Mouse (Mus musculus) spleen, embryonic (tissue): ENCODE measurements around the gene Bhmt.

Experiments
- CTCF ChIA-PET: fragments of 350-600 bp; sonication (Branson Sonifier 250); formaldehyde crosslinking; loops from one replicate; lab custom pipeline; 2022; lab: Charles Lee

Bhmt gene

DNA sequence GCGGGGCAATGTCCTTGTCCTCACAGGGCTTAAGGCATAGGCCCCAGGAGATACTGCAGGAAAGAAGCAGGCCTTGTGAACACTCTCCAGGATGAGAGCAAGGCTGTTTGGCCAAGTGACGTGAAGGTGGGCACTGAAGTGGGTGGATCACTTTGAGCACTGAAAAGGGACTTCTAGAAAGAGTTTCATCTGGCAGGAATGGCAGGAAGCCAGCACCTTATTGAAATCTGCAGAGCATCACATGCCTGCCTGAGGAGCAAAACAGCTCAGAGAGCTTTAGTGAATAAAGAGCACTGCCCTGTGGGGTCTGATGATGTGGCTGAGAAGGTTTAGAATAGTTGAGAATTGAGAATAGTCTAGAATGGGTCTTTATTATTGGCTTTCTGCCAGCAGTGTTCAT lies 29.3 kb downstream of the Bhmt start:
- CTCF ChIA-PET = no interaction called here

DNA sequence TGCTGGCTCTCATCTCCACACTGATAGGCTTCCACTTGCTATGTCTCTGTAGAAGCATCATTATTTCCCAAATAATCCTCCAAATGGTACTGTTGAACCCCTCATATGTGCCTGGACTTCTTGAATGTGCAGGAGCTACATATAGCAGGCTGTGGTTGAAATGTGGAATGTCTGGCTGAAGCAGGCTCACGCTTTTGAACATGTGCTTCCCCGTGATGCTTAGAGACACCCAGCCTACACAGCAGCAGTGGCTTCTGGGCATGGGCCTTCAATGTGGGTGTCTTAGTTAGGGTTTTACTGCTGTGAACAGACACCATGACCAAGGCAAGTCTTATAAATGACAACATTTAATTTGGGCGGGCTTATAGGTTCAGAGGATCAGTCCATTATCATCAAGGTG lies 30.1 kb downstream of the Bhmt start:
- CTCF ChIA-PET = no interaction called here

DNA sequence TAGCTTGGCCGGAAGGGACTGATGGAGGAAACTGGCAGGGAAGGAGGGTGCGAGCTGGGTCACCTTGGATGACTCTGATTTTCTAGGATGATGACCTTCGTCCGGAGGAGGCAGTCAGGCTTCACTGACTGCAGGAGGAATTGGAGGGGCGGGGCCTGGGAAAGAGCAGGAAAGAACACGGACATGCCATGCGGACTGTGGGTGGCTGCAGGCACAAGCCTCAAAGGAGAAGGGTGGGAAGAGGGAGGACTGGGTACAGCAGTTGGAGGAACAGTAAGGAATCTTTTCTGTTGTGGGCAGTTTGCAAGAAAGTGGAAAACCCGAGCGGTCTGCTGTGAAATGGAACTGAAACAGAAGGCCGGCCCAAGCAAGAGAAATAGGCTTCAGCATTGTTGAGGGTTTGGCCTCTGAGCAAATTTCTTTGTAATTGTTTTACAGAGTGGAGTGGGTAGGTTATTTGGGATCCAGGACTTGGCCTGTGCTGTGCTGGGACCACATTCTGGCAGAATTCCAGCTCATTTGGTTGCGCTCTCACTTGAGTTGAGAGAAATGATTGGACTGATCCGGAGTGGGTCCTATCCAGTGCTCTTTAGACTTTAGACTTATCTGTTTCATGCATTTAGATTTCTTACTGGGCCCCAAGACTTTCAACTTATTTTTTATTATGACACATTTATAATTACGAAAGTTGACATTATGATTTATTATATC lies 30.7 kb downstream of the Bhmt start:
- CTCF ChIA-PET = no interaction called here

DNA sequence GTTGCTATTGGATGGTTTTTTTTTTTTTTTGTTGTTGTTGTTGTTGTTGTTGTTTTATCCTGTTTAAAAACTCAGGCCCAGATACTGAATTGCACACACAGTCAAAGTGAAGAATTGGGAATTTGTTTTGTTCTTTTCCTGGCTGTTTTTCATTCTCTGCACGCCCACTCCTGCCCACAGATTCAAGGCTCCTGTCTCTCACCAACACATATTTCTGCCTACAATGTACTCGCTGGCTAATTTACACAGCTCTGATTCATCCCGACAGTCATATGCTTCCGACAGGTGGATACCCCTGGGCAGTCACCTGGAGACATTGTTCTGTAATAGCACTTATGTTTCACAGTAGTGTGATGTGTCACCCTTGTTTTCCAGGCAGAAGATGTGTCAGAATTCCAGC lies 33.1 kb downstream of the Bhmt start:
- CTCF ChIA-PET = no interaction called here

DNA sequence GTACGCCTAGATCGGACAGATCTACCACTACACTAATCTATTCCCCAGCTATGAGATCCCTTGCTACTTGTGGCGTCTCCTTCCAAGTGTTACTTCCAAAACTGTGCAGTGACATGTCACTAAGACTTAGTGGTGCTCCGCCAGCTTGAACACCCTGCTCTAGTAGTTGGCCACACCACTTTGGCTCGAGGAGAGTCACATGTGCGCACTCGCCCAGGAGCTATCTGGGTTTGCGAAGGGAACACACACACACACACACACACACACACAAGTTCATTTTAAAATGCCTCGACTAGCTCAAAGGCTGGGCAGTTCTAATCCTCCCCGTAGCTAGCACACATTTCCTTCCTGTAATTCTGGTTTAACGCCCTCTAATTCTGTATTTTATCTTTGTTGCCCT lies 36.2 kb downstream of the Bhmt start:
- CTCF ChIA-PET = no interaction called here

GRCm38 (mm10) chr13:93593040-93593699 lies 44.6 kb downstream of the Bhmt start:
- CTCF ChIA-PET = interaction anchor here (0.6 kb wide), 1 partner anchor 34 kb away, joined by 3 read pairs; no protein-coding TSS in a partner anchor

GRCm38 (mm10) chr13:93582526-93582925 lies 55.2 kb downstream of the Bhmt start:
- CTCF ChIA-PET = interaction anchor here (0.7 kb wide), 1 partner anchor 255 kb away, joined by 3 read pairs; no protein-coding TSS in a partner anchor

GRCm38 (mm10) chr13:93580431-93580830 lies 57.3 kb downstream of the Bhmt start:
- CTCF ChIA-PET = no interaction called here

GRCm38 (mm10) chr13:93569676-93570075 lies 68.1 kb downstream of the Bhmt start:
- CTCF ChIA-PET = no interaction called here
